Mouse (Mus musculus) kidney, adult 2 months (tissue): ENCODE measurements around the gene Dgki.

Experiments
- CTCF ChIP-seq: fragments of 200-500 bp; conservative IDR thresholded peaks from 2 replicates; pipeline ENCODE4 v1.5.1; 2011; ENCODE audit warnings: low read depth, mild to moderate bottlenecking, control low read depth, low read length, moderate library complexity, mixed read lengths; ENCODE audit not compliant: insufficient read depth, insufficient read length
- POLR2A ChIP-seq: fragments of 200-500 bp; IDR thresholded peaks from one replicate; pipeline ENCODE4 v1.6.1; 2011; ENCODE audit warnings: low read depth, low read length, control low read depth

DNA sequence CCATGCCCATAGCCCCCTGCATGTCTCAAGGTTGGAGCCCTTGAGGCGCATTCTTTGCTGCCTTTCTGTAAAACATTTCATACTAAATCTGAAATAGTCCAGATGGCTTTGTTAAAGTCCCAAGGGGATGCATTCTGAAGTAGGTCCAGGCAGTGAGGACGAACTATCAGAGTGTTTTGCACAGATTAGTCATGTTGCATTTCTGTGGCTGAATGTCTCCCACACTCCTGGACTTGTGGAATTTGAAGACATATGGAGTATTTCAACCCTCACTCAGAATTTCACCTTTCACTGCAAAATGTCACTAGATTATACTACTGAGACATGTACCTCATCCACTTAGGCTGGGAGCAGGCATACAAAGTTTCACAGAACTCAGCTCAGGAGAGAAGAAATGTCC lies 403.3 kb downstream of the Dgki start:
- TF ChIP-seq POLR2A (no peak), CTCF (no peak)
